Mouse (Mus musculus): ENCODE results near the gene C330007P06Rik. TPM values are rescaled to one million over a fixed set of nuclear protein-coding genes. Genes with fewer than 3 reads are reported as not detected.

Gene C330007P06Rik
- polyA plus RNA-seq (2014; fragmentation: Illumina TruSeq; extraction: RNeasy Lipid Tissue Mini Kit (QIAGEN cat#74804)): 110 TPM

DNA sequence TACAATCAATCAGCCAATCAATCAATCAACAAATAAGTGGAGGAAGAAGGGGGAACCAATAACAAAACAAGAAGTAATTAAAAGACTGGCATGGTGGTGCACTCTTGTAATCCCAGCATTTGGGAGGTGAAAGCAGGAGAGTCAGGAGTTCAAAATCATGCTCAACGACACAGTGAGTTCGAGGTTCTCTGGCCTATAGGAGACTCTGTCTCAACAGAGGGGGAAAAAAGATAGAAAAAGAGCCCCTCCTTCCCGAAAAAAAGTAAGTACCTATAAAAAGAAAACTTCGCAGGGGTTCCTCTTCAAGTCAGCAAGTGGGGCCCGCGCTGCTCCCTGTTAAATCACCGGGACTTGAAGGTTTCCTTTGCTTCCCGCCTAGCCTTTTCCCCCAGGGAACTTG is at the start of gene C330007P06Rik, which contains the start of gene Ube2a:
TSS of gene C330007P06Rik (minus strand) at position 347 of the 400 bp plus-strand sequence.
TSS of gene Ube2a (plus strand) at position 136 of the 400 bp plus-strand sequence.

GRCm38 (mm10) chrX:36902321-36903114 is 28.6 kb upstream of the C330007P06Rik start, which contains the start of gene Nkrf:
Gene Nkrf (minus strand): TSS chrX:36902899.

GRCm38 (mm10) chrX:36795424-36796162 is 78.3 kb downstream of the C330007P06Rik start, which contains the start of gene Slc25a5:
Gene Slc25a5 (plus strand): TSS chrX:36795651.

Other genes starting within 250 kb of the C330007P06Rik start
- gene Akap17b, start 228.7 kb downstream of the C330007P06Rik start, polyA plus RNA-seq (2014; fragmentation: Illumina TruSeq; extraction: RNeasy Lipid Tissue Mini Kit (QIAGEN cat#74804)): 29.8 TPM
- 2.0 TPM for gene Slc25a43, start 130.5 kb downstream of the C330007P06Rik start, polyA plus RNA-seq (2014; fragmentation: Illumina TruSeq; extraction: RNeasy Lipid Tissue Mini Kit (QIAGEN cat#74804))
- gene Slc25a5, start 78.5 kb downstream of the C330007P06Rik start, polyA plus RNA-seq (2014; fragmentation: Illumina TruSeq; extraction: RNeasy Lipid Tissue Mini Kit (QIAGEN cat#74804)): 436 TPM
- 126 TPM for gene Ube2a, start 211 bp downstream of the C330007P06Rik start, polyA plus RNA-seq (2014; fragmentation: Illumina TruSeq; extraction: RNeasy Lipid Tissue Mini Kit (QIAGEN cat#74804))
- 26.7 TPM for gene Nkrf, start 28.8 kb upstream of the C330007P06Rik start, polyA plus RNA-seq (2014; fragmentation: Illumina TruSeq; extraction: RNeasy Lipid Tissue Mini Kit (QIAGEN cat#74804))
- gene Sept6, start 117.7 kb upstream of the C330007P06Rik start, polyA plus RNA-seq (2014; fragmentation: Illumina TruSeq; extraction: RNeasy Lipid Tissue Mini Kit (QIAGEN cat#74804)): 34.2 TPM
- not detected for gene Sowahd, start 174.7 kb upstream of the C330007P06Rik start, polyA plus RNA-seq (2014; fragmentation: Illumina TruSeq; extraction: RNeasy Lipid Tissue Mini Kit (QIAGEN cat#74804))
- 1,809 TPM for gene Rpl39, start 211.3 kb upstream of the C330007P06Rik start, polyA plus RNA-seq (2014; fragmentation: Illumina TruSeq; extraction: RNeasy Lipid Tissue Mini Kit (QIAGEN cat#74804))
- gene Upf3b, start 236.2 kb upstream of the C330007P06Rik start, polyA plus RNA-seq (2014; fragmentation: Illumina TruSeq; extraction: RNeasy Lipid Tissue Mini Kit (QIAGEN cat#74804)): 100 TPM

All from ovary, adult 10 weeks (tissue).